Mouse (Mus musculus) cerebellum, adult 2 months (tissue): ENCODE measurements around the gene Fuk. TPM values are rescaled to one million over a fixed set of nuclear protein-coding genes. Genes with fewer than 3 reads are reported as not detected.

Experiments
- DNase-seq, 2 experiments: peaks; one replicate each; pipeline ENCODE4 v3.0.0; 2021
- H3K27ac ChIP-seq: fragments of 200-500 bp; 2 replicates; pipeline ENCODE4 v1.5.1; 2012; ENCODE audit warnings: low read length, control low read depth, inconsistent platforms; ENCODE audit not compliant: insufficient read depth
- H3K27me3 ChIP-seq: fragments of 200-500 bp; 2 replicates; pipeline ENCODE4 v1.6.1; 2012; ENCODE audit warnings: inconsistent platforms, mild to moderate bottlenecking, low read length, moderate library complexity; ENCODE audit not compliant: control insufficient read depth, insufficient read depth
- H3K4me1 ChIP-seq: fragments of 200-500 bp; 2 replicates; pipeline ENCODE4 v1.6.1; 2011; ENCODE audit warnings: low read length; ENCODE audit not compliant: control insufficient read depth, insufficient read depth
- H3K4me3 ChIP-seq: fragments of 200-500 bp; replicated peaks from 2 replicates; pipeline ENCODE3; 2011; ENCODE audit warnings: mild to moderate bottlenecking, low read depth, low read length, control low read depth; ENCODE audit not compliant: insufficient read depth
- CTCF ChIP-seq: fragments of 200-500 bp; IDR thresholded peaks from 2 replicates; pipeline ENCODE4 v1.5.1; 2011; ENCODE audit warnings: low read depth, mild to moderate bottlenecking, control low read depth, low read length, moderate library complexity, borderline replicate concordance; ENCODE audit not compliant: insufficient read depth
- POLR2A ChIP-seq: fragments of 200-500 bp; IDR thresholded peaks from 2 replicates; pipeline ENCODE4 v1.6.1; 2011; ENCODE audit warnings: low read length, control low read depth, borderline replicate concordance; ENCODE audit not compliant: insufficient read depth
- WGBS: fragments of 180-500 bp; shearing (Covaris S2); methylation state at CpG from one replicate; pipeline ENCODE4 v1.1.7; 2018; 5-methylcytosine and 5-hydroxymethylcytosine counted together
- polyA plus RNA-seq: library from polyadenylated mRNA; depleted of rRNA; stranded (reverse); fragments of >200 nt; gene quantifications from 2 replicates; pipeline ENCODE4 v1.2.3, GENCODE M21; 2012; rRNA removed

The Fuk gene
- polyA plus RNA-seq, 1 experiment: 27.1 TPM

- H3K4me3 ChIP-seq: no peak overlapping the region
- H3K4me1 ChIP-seq: peaks cover 3% of the 10 kb centered on the region; the same call in 1 of the 2 replicates
- no peak overlapping the region for H3K27ac ChIP-seq
- no peak for DNase-seq
- H3K27me3 ChIP-seq: no peaks in the 10 kb centered on the region
- TF ChIP-seq CTCF (no peak), POLR2A (no peak)
- 84% methylated on average over 3 of the region's 3 CpGs for WGBS
Measured at GRCm38 (mm10) chr8:110842012-110842574, 60.2 kb downstream of the Fuk start.

Other genes starting within 250 kb of the Fuk start
- 257 and 288 TPM in 2 replicates for gene Mtss1l, start 181.0 kb downstream of the Fuk start, polyA plus RNA-seq
- 15.8 and 21.1 TPM in 2 replicates for gene Il34, start 96.6 kb downstream of the Fuk start, polyA plus RNA-seq
- gene Cog4, start 55.9 kb downstream of the Fuk start, polyA plus RNA-seq: 56.5 and 60.2 TPM in 2 replicates
- gene Sf3b3, start 55.7 kb downstream of the Fuk start, polyA plus RNA-seq: 44.5 and 49.9 TPM in 2 replicates
- gene St3gal2, start 17.4 kb upstream of the Fuk start, polyA plus RNA-seq: 81.1 and 88.6 TPM in 2 replicates
- gene Ddx19a, start 95.3 kb upstream of the Fuk start, polyA plus RNA-seq: 29.4 and 32.1 TPM in 2 replicates
- 13.6 and 14.9 TPM in 2 replicates for gene Ddx19b, start 129.3 kb upstream of the Fuk start, polyA plus RNA-seq
- 101 and 108 TPM in 2 replicates for gene Aars, start 130.7 kb upstream of the Fuk start, polyA plus RNA-seq
- gene Exosc6, start 153.9 kb upstream of the Fuk start, polyA plus RNA-seq: not detected in 2 replicates
- 0.41 and 0.57 TPM in 2 replicates for gene Clec18a, start 189.9 kb upstream of the Fuk start, polyA plus RNA-seq
- gene Pdpr, start 192.1 kb upstream of the Fuk start, polyA plus RNA-seq: 17.3 and 19.6 TPM in 2 replicates